Mouse (Mus musculus): Measurements from ENCODE around the gene Vmac.

Vmac gene

DNA sequence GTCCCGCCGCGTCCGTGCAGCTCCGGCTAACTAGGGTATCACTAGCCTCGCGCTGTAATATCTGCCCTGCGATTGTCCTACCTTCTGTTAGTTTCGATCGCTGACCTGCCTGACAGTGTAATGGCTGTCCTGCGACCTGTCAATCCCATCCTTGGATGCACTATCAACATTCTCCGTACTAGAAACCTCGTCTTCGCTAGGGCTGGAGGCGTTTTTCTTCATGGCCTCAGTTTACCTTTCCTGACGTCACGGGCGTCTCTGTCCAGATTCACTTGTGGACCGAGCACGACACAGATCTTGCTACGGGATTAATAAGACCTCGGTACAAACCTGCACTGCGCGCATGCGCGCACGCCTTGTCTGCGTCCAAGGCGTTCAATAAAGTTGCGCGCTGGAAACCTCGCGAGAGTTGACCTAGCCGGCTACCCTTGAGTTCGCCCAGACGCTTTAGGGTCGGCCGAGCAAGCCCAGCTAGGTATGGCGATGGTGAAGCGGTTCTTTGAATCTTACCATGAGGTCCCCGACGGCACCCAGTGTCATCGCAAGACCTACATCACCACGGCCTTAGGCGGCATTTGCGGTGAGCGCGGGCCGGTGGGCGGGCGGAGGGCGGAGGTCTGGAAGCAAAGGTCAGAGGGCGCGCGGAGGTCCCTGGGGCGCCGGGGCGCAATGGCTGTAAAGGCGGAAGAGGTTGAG lies at the start of gene Vmac, which contains the start of gene Ndufa11:
Gene Vmac, minus strand, starts transcription at position 660 of the 696 bp plus-strand sequence.
Gene Ndufa11, plus strand, starts transcription at position 405 of the 696 bp plus-strand sequence.
- DNase-seq (ENCODE audit: low spot score) = peak; percentile 98

GRCm38 (mm10) chr17:56766631-56767405 lies 49.0 kb upstream of the Vmac start:
- DNase-seq (ENCODE audit: low spot score) = no peak

- DNase-seq (ENCODE audit: low spot score) = no peak
Measured at GRCm38 (mm10) chr17:56765431-56765830, 47.6 kb upstream of the Vmac start.

DNA sequence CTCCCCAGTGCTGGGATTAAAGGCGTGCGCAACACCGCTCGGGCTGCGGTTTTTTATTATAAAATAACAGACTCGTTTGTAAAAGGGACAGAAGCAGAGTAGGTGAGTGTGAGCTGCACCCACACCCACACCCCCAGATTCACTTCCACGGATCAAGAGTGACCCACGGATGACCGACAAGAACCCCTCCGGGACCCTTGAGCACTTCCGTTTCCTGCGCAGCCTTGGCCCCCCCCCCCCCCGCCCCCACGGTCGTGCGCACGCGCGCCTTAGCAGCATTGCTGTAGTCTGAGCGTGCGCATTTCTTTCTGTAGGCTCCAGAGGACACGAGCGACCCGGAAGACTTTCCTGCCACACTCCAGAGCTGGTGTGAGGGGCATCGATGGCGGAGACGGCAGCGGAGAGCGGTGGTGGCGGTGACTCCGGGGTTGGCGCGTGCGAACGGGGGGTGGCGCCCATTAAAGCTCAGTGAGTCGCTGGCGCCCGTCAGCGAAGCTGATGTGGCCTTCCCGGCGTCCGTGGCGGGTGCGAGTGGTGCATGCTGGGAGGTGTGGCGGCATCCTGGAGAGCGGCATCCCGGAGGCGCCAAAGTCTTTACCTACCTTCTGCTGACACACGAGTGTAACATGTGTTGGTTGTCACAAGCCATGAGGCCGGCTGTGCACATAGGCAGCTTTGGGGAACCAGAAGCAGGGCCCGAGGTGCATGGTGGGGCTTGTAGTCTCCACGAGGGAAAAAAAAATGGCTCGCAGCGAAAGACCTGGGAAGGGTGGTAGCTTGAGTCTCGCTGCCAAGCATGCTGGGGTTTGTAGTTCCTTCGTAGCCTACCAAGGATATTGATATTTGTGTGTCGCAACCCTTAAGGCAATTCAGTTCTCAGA lies 46.9 kb upstream of the Vmac start, which contains the start of gene Dus3l:
Gene Dus3l, plus strand, starts transcription at position 284 of the 881 bp plus-strand sequence.
- DNase-seq (ENCODE audit: low spot score) = peak; percentile 88

GRCm38 (mm10) chr17:56763741-56764250 lies 46.0 kb upstream of the Vmac start:
- no peak for DNase-seq (ENCODE audit: low spot score)

GRCm38 (mm10) chr17:56762769-56763731 lies 45.2 kb upstream of the Vmac start:
- peak; percentile 78 for DNase-seq (ENCODE audit: low spot score)

- peak; percentile 95 for DNase-seq (ENCODE audit: low spot score)
Measured at GRCm38 (mm10) chr17:56761991-56762410, 44.2 kb upstream of the Vmac start.

DNA sequence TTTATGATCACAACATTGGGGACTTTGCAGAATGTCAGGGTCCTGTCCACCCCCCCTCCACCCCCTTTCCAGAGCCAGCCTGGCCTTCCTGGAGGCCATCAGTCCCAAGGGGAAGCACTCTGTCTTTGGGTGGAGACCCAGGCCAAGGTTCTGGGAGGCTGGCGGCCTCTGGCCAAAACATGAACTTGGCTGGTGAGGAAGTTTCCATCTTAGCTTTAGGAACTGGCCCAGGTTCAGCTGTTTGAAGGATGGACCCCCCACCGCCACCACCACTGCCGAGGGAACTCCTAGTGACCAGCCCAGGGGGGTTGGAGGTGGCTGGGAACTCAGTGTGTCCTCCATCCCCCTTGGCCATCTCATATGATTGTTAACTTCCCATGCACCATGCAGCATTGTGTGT lies 43.3 kb upstream of the Vmac start:
- no peak for DNase-seq (ENCODE audit: low spot score)

DNA sequence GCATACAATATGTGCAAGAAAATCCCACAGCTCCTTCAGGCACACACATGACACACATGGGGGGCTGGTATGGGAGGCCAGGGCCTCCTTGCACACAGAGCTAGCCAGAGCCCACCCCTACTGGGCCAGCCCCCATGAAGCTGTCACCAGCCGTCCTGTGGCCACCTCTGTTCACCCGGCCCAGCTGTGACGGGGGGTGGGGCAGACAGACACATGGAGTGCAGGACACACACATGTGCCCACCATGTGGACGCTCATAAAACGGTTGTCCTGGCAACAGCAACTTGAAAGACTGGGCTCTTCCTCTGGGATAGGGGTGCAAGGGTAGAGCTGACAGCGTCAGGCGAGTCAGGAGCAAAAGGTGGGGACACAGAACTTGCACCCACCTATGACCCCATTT lies 41.4 kb upstream of the Vmac start:
- peak; percentile 44 for DNase-seq (ENCODE audit: low spot score)

- DNase-seq (ENCODE audit: low spot score) = peak; percentile 52
Measured at GRCm38 (mm10) chr17:56758132-56758531, 40.3 kb upstream of the Vmac start.

- peak; percentile 92 for DNase-seq (ENCODE audit: low spot score)
Measured at GRCm38 (mm10) chr17:56757416-56758123, 39.7 kb upstream of the Vmac start, which contains the start of gene Nrtn. TSS of gene Nrtn (minus strand) at chr17:56757530.

GRCm38 (mm10) chr17:56756703-56757399 lies 39.0 kb upstream of the Vmac start:
- DNase-seq (ENCODE audit: low spot score) = peak; percentile 23

GRCm38 (mm10) chr17:56754271-56755185 lies 36.7 kb upstream of the Vmac start:
- DNase-seq (ENCODE audit: low spot score) = peak; percentile 37

GRCm38 (mm10) chr17:56753452-56753851 lies 35.6 kb upstream of the Vmac start:
- no peak for DNase-seq (ENCODE audit: low spot score)

DNA sequence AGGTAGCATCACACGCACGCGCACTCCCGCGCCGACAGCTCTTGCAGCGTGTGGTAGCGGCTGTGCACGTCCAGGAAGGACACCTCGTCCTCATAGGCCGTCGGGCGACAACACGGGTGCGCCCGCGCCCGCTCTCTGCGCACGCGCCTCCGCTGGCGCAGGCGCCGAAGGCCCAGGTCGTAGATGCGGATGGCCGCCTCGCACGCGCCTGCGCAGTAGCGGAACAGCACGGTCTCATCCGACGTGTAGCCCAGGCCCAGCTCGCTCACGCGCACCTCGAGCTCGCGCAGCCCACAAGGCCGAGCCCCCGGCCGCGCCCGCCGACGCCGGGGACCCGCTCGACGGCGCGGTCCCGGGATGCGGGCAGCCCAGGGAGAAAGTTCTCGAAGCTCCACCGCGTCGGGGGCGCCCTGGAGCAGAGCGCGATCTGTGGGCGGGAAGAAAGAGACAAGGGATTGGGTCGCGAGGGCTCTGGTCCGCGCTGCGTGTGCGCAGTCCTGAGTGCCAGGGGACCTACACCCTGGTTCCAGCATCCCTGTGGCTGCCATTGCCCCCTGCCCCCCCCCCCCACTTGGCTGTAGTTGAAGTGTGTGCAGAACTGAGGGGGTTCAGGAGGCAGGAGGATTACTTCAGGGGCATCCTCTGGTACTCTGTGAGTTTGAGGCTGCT lies 33.7 kb upstream of the Vmac start:
- peak; percentile 77 for DNase-seq (ENCODE audit: low spot score)

GRCm38 (mm10) chr17:56744173-56744572 lies 26.4 kb upstream of the Vmac start:
- DNase-seq (ENCODE audit: low spot score) = no peak

DNA sequence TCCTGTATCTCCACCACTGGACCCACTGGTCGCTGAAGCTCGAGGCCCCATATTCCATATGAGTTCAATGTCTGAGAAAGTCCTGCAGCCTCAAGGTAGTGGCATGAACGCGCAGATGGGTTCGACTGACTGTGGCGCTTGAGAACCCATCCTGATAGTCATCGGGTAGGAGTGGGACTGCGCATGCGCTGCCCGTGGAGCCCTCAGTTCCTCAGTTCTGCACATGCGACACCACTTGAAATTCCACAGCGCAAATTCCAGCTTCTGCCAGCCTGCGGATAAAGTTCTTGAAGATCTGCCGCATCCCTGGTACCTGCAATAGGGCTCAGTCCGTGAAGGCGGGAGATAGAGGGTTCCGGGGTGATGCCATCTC lies 23.0 kb upstream of the Vmac start:
- no peak for DNase-seq (ENCODE audit: low spot score)
